Mouse (Mus musculus) left cerebral cortex, adult 2 months (tissue): ENCODE data around the gene 6430628N08Rik. TPM values are rescaled to one million over a fixed set of nuclear protein-coding genes. Genes with fewer than 3 reads are reported as not detected.

Experiments
- DNase-seq, 2 experiments: peaks; one replicate each; pipeline ENCODE4 v3.0.0; 2021 to 2022; ENCODE audit warnings: low spot score in 2 of 2, mixed read lengths in 1 of 2; ENCODE audit errors: extremely low spot score in 1 of 2
- H3K27ac ChIP-seq: fragments of 200-600 bp; 2 replicates; pipeline ENCODE4 v1.8.1; 2022
- H3K4me3 ChIP-seq: fragments of 200-600 bp; 2 replicates; pipeline ENCODE4 v1.8.1; 2022
- CTCF ChIP-seq: fragments of 200-600 bp; IDR thresholded peaks from 2 replicates; pipeline ENCODE4 v1.8.1; 2022; ENCODE audit warnings: antibody characterized with exemption, mild to moderate bottlenecking, moderate library complexity
- intact Hi-C: fragments of 180-260 bp; cut with DNase I; formaldehyde crosslinking; loops from one replicate; pipeline ENCODE4 v1.15.1; 2025
- long read RNA-seq, 2 experiments: library from polyadenylated mRNA; stranded (forward); transcript quantifications; one replicate each; pipeline ENCODE4 v2.0.0; 2021; ENCODE audit warnings: borderline mapping rate in 2 of 2
- total RNA-seq, 2 experiments: library from RNA; stranded (reverse); gene quantifications; 2 replicates each; pipeline ENCODE4 v1.2.3; 2021

6430628N08Rik gene
- total RNA-seq, result 1 to 10 TPM in 1 of 2 experiments, under 1 TPM in 1; 0.77 to 1.1 TPM
- long read RNA-seq, experiment 1, partial matches to known transcripts, result 0 of 2 reads
- long read RNA-seq, experiment 1, other reads (novel, unspliced or antisense), result 1 of 2 reads
- long read RNA-seq, experiment 2, result 0 reads

- intact Hi-C loops, result no loop called here
- H3K27ac ChIP-seq, result no peak within 1 kb of the TSS
- TF ChIP-seq CTCF, result no peak
- DNase-seq, result no peak
- peak within 1 kb of the TSS; percentile 19; the same call in 1 of the 2 replicates for H3K4me3 ChIP-seq
Observed at GRCm38 (mm10) chr4:115890553-115890952, at the start of gene 6430628N08Rik. TSS of gene 6430628N08Rik (plus strand) at chr4:115890665.

- Histone ChIP-seq H3K27ac (no peak overlapping the region), H3K4me3 (no peak overlapping the region)
- no peak for TF ChIP-seq CTCF
- intact Hi-C loops, result no loop called here
- DNase-seq, result no peak
Observed at GRCm38 (mm10) chr4:115840842-115841241, 49.6 kb upstream of the 6430628N08Rik start.

GRCm38 (mm10) chr4:115846656-115847055, 43.8 kb upstream of the 6430628N08Rik start:
- no peak for TF ChIP-seq CTCF
- H3K27ac ChIP-seq, result no peak overlapping the region
- DNase-seq, result no peak
- intact Hi-C loops, result no loop called here
- H3K4me3 ChIP-seq, result no peak overlapping the region

GRCm38 (mm10) chr4:115847377-115847776, 43.1 kb upstream of the 6430628N08Rik start:
- peak overlapping the region; percentile 13; the same call in 1 of the 2 replicates for H3K27ac ChIP-seq

GRCm38 (mm10) chr4:115848083-115848482, 42.4 kb upstream of the 6430628N08Rik start:
- H3K4me3 ChIP-seq, result no peak overlapping the region
- H3K27ac ChIP-seq, result no peak overlapping the region
- TF ChIP-seq CTCF, result no peak
- DNase-seq, result no peak
- intact Hi-C loops, result no loop called here

More at GRCm38 (mm10) chr4:115847377-115847776, 43.1 kb upstream of the 6430628N08Rik start:
- intact Hi-C loops, result no loop called here
- no peak overlapping the region for H3K4me3 ChIP-seq
- TF ChIP-seq CTCF, result peak; percentile 26
- no peak for DNase-seq

- DNase-seq, result no peak
- intact Hi-C loops, result no loop called here
- Histone ChIP-seq H3K27ac (no peak overlapping the region), H3K4me3 (no peak overlapping the region)
- TF ChIP-seq CTCF, result no peak
Observed at GRCm38 (mm10) chr4:115848990-115849677, 41.3 kb upstream of the 6430628N08Rik start.

- no peak overlapping the region for H3K4me3 ChIP-seq
- TF ChIP-seq CTCF, result no peak
- H3K27ac ChIP-seq, result no peak overlapping the region
- no peak for DNase-seq
- intact Hi-C loops, result no loop called here
Observed at GRCm38 (mm10) chr4:115850111-115850510, 40.4 kb upstream of the 6430628N08Rik start.

- no peak overlapping the region for H3K27ac ChIP-seq
- TF ChIP-seq CTCF, result no peak
- H3K4me3 ChIP-seq, result no peak overlapping the region
- DNase-seq, result no peak
- intact Hi-C loops, result no loop called here
Observed at GRCm38 (mm10) chr4:115850631-115851030, 39.8 kb upstream of the 6430628N08Rik start.

GRCm38 (mm10) chr4:115851569-115851968, 38.9 kb upstream of the 6430628N08Rik start:
- intact Hi-C loops, result no loop called here
- no peak for DNase-seq
- Histone ChIP-seq H3K4me3 (no peak overlapping the region), H3K27ac (no peak overlapping the region)
- TF ChIP-seq CTCF, result no peak

- Histone ChIP-seq H3K27ac (no peak overlapping the region), H3K4me3 (no peak overlapping the region)
- intact Hi-C loops, result no loop called here
- no peak for TF ChIP-seq CTCF
- no peak for DNase-seq
Observed at GRCm38 (mm10) chr4:115855100-115855499, 35.4 kb upstream of the 6430628N08Rik start.

GRCm38 (mm10) chr4:115855609-115856008, 34.9 kb upstream of the 6430628N08Rik start:
- intact Hi-C loops, result no loop called here
- Histone ChIP-seq H3K27ac (no peak overlapping the region), H3K4me3 (no peak overlapping the region)
- no peak for DNase-seq
- no peak for TF ChIP-seq CTCF

GRCm38 (mm10) chr4:115856282-115856681, 34.2 kb upstream of the 6430628N08Rik start:
- no peak overlapping the region for H3K27ac ChIP-seq
- no peak for TF ChIP-seq CTCF
- no peak for DNase-seq
- intact Hi-C loops, result no loop called here
- no peak overlapping the region for H3K4me3 ChIP-seq
